Mouse (Mus musculus): ENCODE measurements around the gene Gm49396.

GRCm38 (mm10) chr7:30563906-30564280, 749 bp downstream of the Gm49396 start:
- no peak for TF ChIP-seq CTCF (IDR thresholded peaks at IDR 0.05; ENCODE audit: borderline replicate concordance, extremely low read depth, insufficient read depth, insufficient read length)
- TF ChIP-seq POLR2A (IDR thresholded peaks at IDR 0.05; ENCODE audit: borderline replicate concordance, extremely low read depth, insufficient read depth, insufficient read length, poor library complexity, severe bottlenecking): no peak

All from brain, embryonic 14.5 days (tissue).